Mouse (Mus musculus) heart, postnatal 0 days (tissue): Measurements from ENCODE around the gene Gimap8. TPM values are rescaled to one million over a fixed set of nuclear protein-coding genes. Genes with fewer than 3 reads are reported as not detected.

ENCODE experiments used
- ATAC-seq: fragments of 200-750 bp; cut with Nextera tagmentation; 2 replicates; pipeline ENCODE4 v1.8.0; 2017; ENCODE audit warnings: low read depth, moderate number of reproducible peaks, moderate library complexity; ENCODE audit not compliant: insufficient read depth
- DNase-seq: peaks from one replicate; pipeline ENCODE4 v3.0.0-alpha.2; 2016; ENCODE audit warnings: low spot score
- H3K27ac ChIP-seq: fragments of 300-500 bp; sonication (generic); 2 replicates; pipeline ENCODE4 v1.5.1; 2014; ENCODE audit warnings: low read depth, mild to moderate bottlenecking
- H3K27me3 ChIP-seq: fragments of 300-500 bp; sonication (generic); 2 replicates; pipeline ENCODE4 v1.6.1; 2014; ENCODE audit warnings: low read length, mixed read lengths; ENCODE audit not compliant: control insufficient read depth, insufficient read depth
- H3K36me3 ChIP-seq: fragments of 300-500 bp; sonication (generic); replicated peaks from 2 replicates; pipeline ENCODE4 v1.6.1; 2014; ENCODE audit warnings: low read length, mixed read lengths; ENCODE audit not compliant: control insufficient read depth, insufficient read depth
- H3K4me1 ChIP-seq: fragments of 300-500 bp; sonication (generic); 2 replicates; pipeline ENCODE4 v1.6.1; 2014; ENCODE audit warnings: antibody characterized with exemption; ENCODE audit not compliant: control insufficient read depth, insufficient read depth
- H3K4me2 ChIP-seq: fragments of 300-500 bp; sonication (generic); 2 replicates; pipeline ENCODE4 v1.6.1; 2014; ENCODE audit warnings: low read depth, mild to moderate bottlenecking, low read length, moderate library complexity
- H3K4me3 ChIP-seq: fragments of 300-500 bp; sonication (generic); 2 replicates; pipeline ENCODE4 v1.5.1; 2014; ENCODE audit warnings: low read depth, low read length
- H3K9ac ChIP-seq: fragments of 300-500 bp; sonication (generic); replicated peaks from 2 replicates; pipeline ENCODE4 v1.6.1; 2014; ENCODE audit warnings: low read depth, low read length, mixed read lengths
- H3K9me3 ChIP-seq: fragments of 300-500 bp; sonication (generic); replicated peaks from 2 replicates; pipeline ENCODE4 v1.6.1; 2016; ENCODE audit warnings: low read length; ENCODE audit not compliant: control insufficient read depth
- CTCF ChIP-seq: IDR thresholded peaks from 2 replicates; pipeline ENCODE4 v1.5.1; 2016; ENCODE audit warnings: antibody characterized with exemption, control low read depth, low read depth
- EP300 ChIP-seq: IDR thresholded peaks from 2 replicates; pipeline ENCODE4 v1.6.1; 2016; ENCODE audit warnings: antibody characterized with exemption, low read depth
- WGBS: fragments of 180-500 bp; shearing (Covaris S2); extraction: QIAGEN DNeasy Blood & Tissue Kit; methylation state at CpG from one replicate; pipeline ENCODE4 v1.1.7; 2014; 5-methylcytosine and 5-hydroxymethylcytosine counted together
- polyA plus RNA-seq: library from polyadenylated mRNA; unstranded; fragments of >200 nt; fragmentation: Nextera tagmentation; extraction: Ambion mirVana; gene quantifications from 2 replicates; pipeline ENCODE4 v1.2.1, GENCODE M21; 2015
- total RNA-seq: library from RNA; depleted of rRNA; stranded (reverse); fragments of >200 nt; gene quantifications from 2 replicates; pipeline ENCODE4 v1.2.3, GENCODE M21; 2014; ENCODE audit warnings: low replicate concordance

Gimap8 gene
- total and polyA plus RNA-seq, 2 experiments from 2014 or later, result 0.15 to 2.7 TPM

- DNase-seq (no peak), ATAC-seq (no peak)
- Histone ChIP-seq H3K36me3 (no peaks in the 10 kb centered on the region), H3K9me3 (no peaks in the 10 kb centered on the region), H3K27me3 (no peaks in the 10 kb centered on the region), H3K27ac (no peak overlapping the region), H3K4me2 (no peak overlapping the region), H3K4me3 (no peak overlapping the region), H3K4me1 (peaks cover 9% of the 10 kb centered on the region; the same call in 1 of the 2 replicates), H3K9ac (no peak overlapping the region)
- WGBS, result 62% methylated on average over 6 of the region's 6 CpGs
- TF ChIP-seq CTCF, result no peak
- TF ChIP-seq EP300, result no peak
Measured at GRCm38 (mm10) chr6:48637811-48638500, 9.1 kb upstream of the Gimap8 start.

GRCm38 (mm10) chr6:48638553-48638952 lies 8.5 kb upstream of the Gimap8 start:
- DNase-seq (no peak), ATAC-seq (no peak)
- H3K27me3 ChIP-seq, result no peaks in the 10 kb centered on the region
- H3K27ac ChIP-seq, result no peak overlapping the region
- H3K4me2 ChIP-seq, result no peak overlapping the region
- TF ChIP-seq EP300, result no peak
- TF ChIP-seq CTCF, result no peak
- H3K36me3 ChIP-seq, result no peaks in the 10 kb centered on the region
- peaks cover 9% of the 10 kb centered on the region; the same call in 1 of the 2 replicates for H3K4me1 ChIP-seq
- 53% methylated on average over 2 of the region's 2 CpGs for WGBS
- H3K9me3 ChIP-seq, result no peaks in the 10 kb centered on the region
- no peak overlapping the region for H3K4me3 ChIP-seq
- H3K9ac ChIP-seq, result no peak overlapping the region

- H3K4me3 ChIP-seq, result no peak overlapping the region
- H3K9ac ChIP-seq, result no peak overlapping the region
- no peak for TF ChIP-seq CTCF
- no peak for TF ChIP-seq EP300
- H3K9me3 ChIP-seq, result no peaks in the 10 kb centered on the region
- DNase-seq (no peak), ATAC-seq (no peak)
- H3K4me2 ChIP-seq, result no peak overlapping the region
- H3K27ac ChIP-seq, result no peak overlapping the region
- H3K27me3 ChIP-seq, result no peaks in the 10 kb centered on the region
- peaks cover 9% of the 10 kb centered on the region for H3K4me1 ChIP-seq
- WGBS, result 66% methylated on average over 6 of the region's 6 CpGs
- no peaks in the 10 kb centered on the region for H3K36me3 ChIP-seq
Measured at GRCm38 (mm10) chr6:48641391-48641790, 5.6 kb upstream of the Gimap8 start.

DNA sequence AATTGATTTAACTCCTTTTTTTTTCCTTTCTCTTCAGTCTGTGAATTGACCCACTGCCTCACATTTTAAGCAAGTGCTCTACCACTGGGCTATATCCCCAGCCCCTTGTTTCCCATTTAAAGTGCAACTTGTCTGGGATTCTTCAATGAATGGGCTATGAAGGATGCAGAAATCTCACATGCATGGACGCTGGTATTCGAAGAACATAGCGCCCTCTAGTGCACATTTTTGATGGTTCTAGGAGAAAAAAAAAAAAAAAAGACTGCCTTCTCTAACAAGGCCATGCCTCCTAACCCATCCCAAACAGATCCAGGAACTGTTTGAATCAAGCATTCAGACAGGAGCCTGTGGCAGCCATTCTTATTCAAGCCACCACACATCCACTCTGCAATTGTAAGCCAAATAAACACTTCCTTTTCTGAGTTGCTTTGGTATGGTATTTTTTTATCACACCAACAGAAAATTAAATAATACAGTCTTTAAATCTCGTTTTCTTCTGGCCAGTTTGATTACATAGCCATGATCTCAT lies 4.2 kb upstream of the Gimap8 start:
- ATAC-seq, result no peak; the same call in 1 of the 2 replicates
- 20% methylated on average over 4 of the region's 4 CpGs for WGBS
- no peak overlapping the region for H3K9ac ChIP-seq
- peak; percentile 70 for DNase-seq
- H3K27ac ChIP-seq, result no peak overlapping the region
- H3K9me3 ChIP-seq, result no peaks in the 10 kb centered on the region
- H3K4me3 ChIP-seq, result no peak overlapping the region
- TF ChIP-seq EP300 (no peak), CTCF (peak; percentile 70)
- H3K36me3 ChIP-seq, result no peaks in the 10 kb centered on the region
- no peak overlapping the region for H3K4me2 ChIP-seq
- no peaks in the 10 kb centered on the region; the same call in 1 of the 2 replicates for H3K4me1 ChIP-seq
- H3K27me3 ChIP-seq, result no peaks in the 10 kb centered on the region

DNA sequence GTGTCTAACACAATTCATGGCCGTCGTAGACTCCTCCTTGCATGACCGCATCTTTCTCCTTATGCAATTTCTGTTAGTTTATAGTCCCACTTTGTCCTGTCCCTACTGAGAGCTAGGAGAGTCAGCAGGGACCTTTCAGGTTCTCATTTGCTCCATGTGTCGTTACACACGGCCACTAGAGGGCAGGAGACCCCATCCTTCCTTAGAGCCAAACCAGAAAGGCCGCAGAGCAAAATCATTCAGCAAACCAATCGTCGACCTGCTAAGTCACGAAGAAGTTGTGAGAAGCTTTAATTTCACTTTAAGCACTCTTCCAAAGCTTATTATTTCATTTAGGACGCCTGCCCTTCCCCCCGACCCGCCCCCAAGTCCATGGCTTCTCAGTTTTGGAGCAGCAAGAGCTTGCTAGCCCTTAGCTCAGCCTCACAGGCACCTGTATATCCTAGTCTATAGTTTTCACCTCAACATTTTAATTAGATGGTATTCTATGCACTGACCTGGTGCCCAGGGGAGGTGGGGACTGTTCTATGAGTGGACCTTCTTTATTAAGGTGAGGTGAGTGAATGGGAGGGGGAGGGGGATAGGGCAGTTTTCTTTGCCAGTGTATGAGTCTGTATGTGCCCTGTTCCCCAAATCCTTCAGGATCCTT lies 1.2 kb upstream of the Gimap8 start:
- 10% methylated on average over 12 of the region's 12 CpGs for WGBS
- Histone ChIP-seq H3K9me3 (no peaks in the 10 kb centered on the region), H3K4me1 (no peaks in the 10 kb centered on the region; the same call in 1 of the 2 replicates), H3K4me2 (no peak overlapping the region), H3K36me3 (0 out of 2 replicates have a peak, but pooled peaks cover 5% of the 10 kb centered on the region), H3K27me3 (no peaks in the 10 kb centered on the region), H3K9ac (no peak overlapping the region), H3K4me3 (no peak overlapping the region), H3K27ac (no peak overlapping the region)
- TF ChIP-seq EP300, result no peak
- peak; percentile 89 for TF ChIP-seq CTCF
- no peak for ATAC-seq
- peak; percentile 82 for DNase-seq
